12 mouse cellular contexts compared by ENCODE assay signal in genomic region chr8:126854121-126855055, GRCm38 (mm10).
DNase-seq lines count a peak whose midpoint lies in the region; ATAC-seq and TF ChIP-seq lines count a peak whose summit lies in the region.
"Had no signal": no experiment of that assay in that cellular context is flagged by ENCODE, and none has a peak within 500 bp of the region (broad histone marks: within the 10 kb centered on the region; RNA-seq: fewer than 3 reads in every experiment).

No protein-coding gene starts in this region.

- H3K9ac ChIP-seq in midbrain, embryonic 11.5 days (ENCODE audit: low read length) = no peak overlapping the region
- no peak overlapping the region for H3K9ac ChIP-seq in midbrain, embryonic 13.5 days (replicated peaks)
- H3K9ac ChIP-seq: heart, embryonic 12.5 days had no signal

- H3K36me3 ChIP-seq in midbrain, embryonic 11.5 days (ENCODE audit: control insufficient read depth, insufficient read depth, low read length) = no peaks in the 10 kb centered on the region
- H3K36me3 ChIP-seq in midbrain, embryonic 13.5 days = no peaks in the 10 kb centered on the region
- H3K36me3 ChIP-seq in limb, embryonic 10.5 days = no peaks in the 10 kb centered on the region
- H3K36me3 ChIP-seq: heart, embryonic 12.5 days had no signal

- peak; percentile 27; the same call in 1 of the 2 replicates for ATAC-seq in midbrain, embryonic 11.5 days (ENCODE audit: low FRiP score)
- ATAC-seq in midbrain, embryonic 13.5 days = no peak

- 75% methylated on average over 22 of the region's 22 CpGs for WGBS in midbrain, embryonic 11.5 days
- 72% methylated on average over 22 of the region's 22 CpGs for WGBS in midbrain, embryonic 13.5 days
- 82% methylated on average over 22 of the region's 22 CpGs for WGBS in limb, embryonic 10.5 days

- peaks cover 3% of the 10 kb centered on the region; the same call in 1 of the 2 replicates for H3K4me1 ChIP-seq in midbrain, embryonic 11.5 days (ENCODE audit: control insufficient read depth, insufficient read depth, low read length)
- H3K4me1 ChIP-seq in midbrain, embryonic 13.5 days (replicated peaks) = peaks cover 11% of the 10 kb centered on the region
- H3K4me1 ChIP-seq in limb, embryonic 10.5 days = peaks cover 31% of the 10 kb centered on the region

- DNase-seq in gastrocnemius, adult 2 months = no peak
- no peak for DNase-seq in gastrocnemius, postnatal 14 days
- peak; percentile 88 for DNase-seq in midbrain, embryonic 11.5 days (ENCODE audit: low spot score, missing footprints)
- DNase-seq in limb, embryonic 10.5 days (ENCODE audit: low spot score) = no peak
- DNase-seq in thymus, postnatal 36 days = peak; percentile 56 to 66
- DNase-seq in spleen, postnatal 10 days (ENCODE audit: low spot score in 2 of 2) = no peak
- DNase-seq in c-Kit-positive CD71-positive TER-119-positive erythroid progenitor cells, embryonic 14.5 days (ENCODE audit: low spot score) = no peak
- DNase-seq: cerebellum, adult 9-10 months; kidney, postnatal 10 days; right cerebral cortex, postnatal 25 days had no signal

- peak overlapping the region; percentile 49 for H3K27ac ChIP-seq in gastrocnemius, adult 2 months
- no peak overlapping the region for H3K27ac ChIP-seq in midbrain, embryonic 11.5 days (ENCODE audit: low read depth, low read length)
- H3K27ac ChIP-seq in midbrain, embryonic 13.5 days = no peak overlapping the region
- H3K27ac ChIP-seq in limb, embryonic 10.5 days = peak overlapping the region; percentile 79

- intact Hi-C loops in gastrocnemius, adult 2 months (cut with DNase I) = no loop called here
- intact Hi-C loops in gastrocnemius, postnatal 14 days (cut with DNase I; ENCODE audit: low total_unique reads) = no loop called here

- no peaks in the 10 kb centered on the region for H3K9me3 ChIP-seq in midbrain, embryonic 11.5 days (ENCODE audit: control insufficient read depth, low read length)
- no peaks in the 10 kb centered on the region for H3K9me3 ChIP-seq in midbrain, embryonic 13.5 days
- no peaks in the 10 kb centered on the region for H3K9me3 ChIP-seq in limb, embryonic 10.5 days (replicated peaks)
- H3K9me3 ChIP-seq: heart, embryonic 12.5 days had no signal

- no peak for TF ChIP-seq CTCF in gastrocnemius, adult 2 months (IDR thresholded peaks at IDR 0.05)

- no peak overlapping the region for H3K4me3 ChIP-seq in gastrocnemius, adult 2 months
- H3K4me3 ChIP-seq in midbrain, embryonic 11.5 days (ENCODE audit: low read depth, low read length) = no peak overlapping the region
- H3K4me3 ChIP-seq in midbrain, embryonic 13.5 days (replicated peaks) = no peak overlapping the region
- H3K4me3 ChIP-seq in limb, embryonic 10.5 days = no peak overlapping the region
- H3K4me3 ChIP-seq: heart, embryonic 12.5 days had no signal

- no peaks in the 10 kb centered on the region for H3K27me3 ChIP-seq in midbrain, embryonic 11.5 days (ENCODE audit: control insufficient read depth, insufficient read depth, low read length)
- no peaks in the 10 kb centered on the region for H3K27me3 ChIP-seq in midbrain, embryonic 13.5 days
- no peaks in the 10 kb centered on the region for H3K27me3 ChIP-seq in limb, embryonic 10.5 days (ENCODE audit: low read depth, poor library complexity, severe bottlenecking)
- H3K27me3 ChIP-seq: heart, embryonic 12.5 days had no signal

- no peak overlapping the region for H3K4me2 ChIP-seq in midbrain, embryonic 11.5 days
- H3K4me2 ChIP-seq in midbrain, embryonic 13.5 days (replicated peaks) = no peak overlapping the region
- H3K4me2 ChIP-seq: heart, embryonic 12.5 days had no signal

Comparison
In these comparisons a context has a peak if more than half of its experiments do, and no peak if none do; other contexts are left out.
1. DNase-seq: peak in midbrain, embryonic 11.5 days (single experiment) and thymus, postnatal 36 days (2 of 2); none in gastrocnemius, adult 2 months (single experiment), gastrocnemius, postnatal 14 days (single experiment), limb, embryonic 10.5 days (single experiment), spleen, postnatal 10 days (0 of 2) and c-Kit-positive CD71-positive TER-119-positive erythroid progenitor cells, embryonic 14.5 days (single experiment).
2. H3K27ac ChIP-seq: peak in gastrocnemius, adult 2 months (single experiment) and limb, embryonic 10.5 days (single experiment); none in midbrain, embryonic 11.5 days (single experiment) and midbrain, embryonic 13.5 days (single experiment).